18 mouse cellular contexts compared by ENCODE assay signal in the genomic region with DNA sequence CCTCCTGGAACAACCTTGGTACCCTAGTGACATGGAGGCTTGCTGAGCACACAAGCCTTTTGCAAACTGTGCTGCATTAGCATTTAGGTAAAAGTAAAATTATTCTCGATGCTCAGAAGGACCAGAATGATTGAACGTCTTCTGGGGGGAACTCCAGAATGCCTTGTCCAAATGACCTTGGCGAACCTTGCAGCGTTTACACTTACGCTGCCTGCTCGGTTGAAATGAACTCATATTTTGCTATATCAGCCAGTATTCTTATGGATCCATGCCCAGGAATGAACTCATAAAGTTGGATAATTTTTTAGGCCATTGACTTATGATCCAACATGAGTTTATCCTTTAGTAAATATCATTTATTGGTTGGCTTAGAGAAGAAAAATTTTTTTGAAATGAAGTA. TPM values are rescaled to one million over a fixed set of nuclear protein-coding genes. Genes with fewer than 3 reads are reported as not detected.
A peak's percentile ranks its signal among the peaks of the same experiment; 100 is the strongest.
DNase-seq lines count a peak whose midpoint lies in the region; ATAC-seq and TF ChIP-seq lines count a peak whose summit lies in the region.
"Had no signal": no experiment of that assay in that cellular context is flagged by ENCODE, and none has a peak within 500 bp of the region (broad histone marks: within the 10 kb centered on the region; RNA-seq: fewer than 3 reads in every experiment).

No protein-coding gene starts in this region.

- H3K9me3 ChIP-seq in heart, embryonic 10.5 days, result no peaks in the 10 kb centered on the region
- no peaks in the 10 kb centered on the region for H3K9me3 ChIP-seq in lung, embryonic 15.5 days
- no peaks in the 10 kb centered on the region for H3K9me3 ChIP-seq in lung, postnatal 0 days (ENCODE audit: low read length)
- H3K9me3 ChIP-seq: hindbrain, embryonic 10.5 days; liver, embryonic 15.5 days; midbrain, embryonic 13.5 days; neural tube, embryonic 15.5 days had no signal

- H3K9ac ChIP-seq in heart, adult 2 months (ENCODE audit: low read depth, low read length), result no peak overlapping the region
- no peak overlapping the region for H3K9ac ChIP-seq in lung, embryonic 15.5 days
- H3K9ac ChIP-seq in lung, postnatal 0 days (replicated peaks; ENCODE audit: low read depth), result no peak overlapping the region
- H3K9ac ChIP-seq: liver, embryonic 15.5 days; midbrain, embryonic 13.5 days; neural tube, embryonic 15.5 days had no signal

- H3K36me3 ChIP-seq in heart, adult 2 months (ENCODE audit: control insufficient read depth, insufficient read depth, low read length), result no peaks in the 10 kb centered on the region
- no peaks in the 10 kb centered on the region for H3K36me3 ChIP-seq in heart, embryonic 10.5 days
- H3K36me3 ChIP-seq in lung, embryonic 15.5 days, result no peaks in the 10 kb centered on the region
- H3K36me3 ChIP-seq in lung, postnatal 0 days (ENCODE audit: insufficient read depth, low read length), result no peaks in the 10 kb centered on the region
- H3K36me3 ChIP-seq: hindbrain, embryonic 10.5 days; liver, embryonic 15.5 days; midbrain, embryonic 13.5 days; neural tube, embryonic 15.5 days had no signal

- no peak for ATAC-seq in lung, embryonic 15.5 days (ENCODE audit: borderline replicate concordance, extremely low read depth, low FRiP score, low TSS enrichment)
- ATAC-seq in lung, postnatal 0 days, result no peak
- ATAC-seq: forebrain, embryonic 16.5 days; inflammation-experienced regulatory T-cells, adult 6 months; midbrain, embryonic 13.5 days had no signal

- WGBS in heart, adult 2 months, result 82% methylated on average over 6 of the region's 6 CpGs
- 88% methylated on average over 6 of the region's 6 CpGs for WGBS in heart, embryonic 10.5 days
- 53% methylated on average over 6 of the region's 6 CpGs for WGBS in lung, embryonic 15.5 days
- WGBS in lung, postnatal 0 days, result 66% methylated on average over 6 of the region's 6 CpGs

- intact Hi-C loops in heart, adult 2 months (cut with DNase I), result loop anchor here (5.0 kb wide), 1 partner anchor 103 kb away; a partner anchor contains a TSS
- intact Hi-C loops in heart, postnatal 25 days (cut with DNase I), result no loop called here
- intact Hi-C loops in left cerebral cortex, postnatal 4 days (cut with DNase I), result no loop called here

- peak overlapping the region; percentile 72 for H3K27ac ChIP-seq in heart, adult 2 months
- H3K27ac ChIP-seq in heart, embryonic 10.5 days, result no peak overlapping the region
- peak overlapping the region; percentile 50; the same call in 1 of the 2 replicates for H3K27ac ChIP-seq in lung, embryonic 15.5 days
- H3K27ac ChIP-seq in lung, postnatal 0 days (ENCODE audit: low read length), result no peak overlapping the region
- H3K27ac ChIP-seq: hindbrain, embryonic 10.5 days; liver, embryonic 15.5 days; midbrain, embryonic 13.5 days; neural tube, embryonic 15.5 days had no signal

- H3K79me2 ChIP-seq in heart, adult 2 months (replicated peaks; ENCODE audit: control insufficient read depth, insufficient read depth, low read length), result no peaks in the 10 kb centered on the region

- TF ChIP-seq POLR2A in heart, adult 2 months (IDR thresholded peaks at IDR 0.05; ENCODE audit: insufficient read depth, low read depth, low read length), result no peak

- TF ChIP-seq EP300 in heart, adult 2 months (IDR thresholded peaks at IDR 0.05; ENCODE audit: insufficient read depth, low read depth, low read length), result no peak
- TF ChIP-seq EP300 in lung, postnatal 0 days (IDR thresholded peaks at IDR 0.05), result no peak

- H3K4me2 ChIP-seq in lung, embryonic 15.5 days, result no peak overlapping the region
- no peak overlapping the region for H3K4me2 ChIP-seq in lung, postnatal 0 days (replicated peaks; ENCODE audit: low read depth, low read length)
- H3K4me2 ChIP-seq: liver, embryonic 15.5 days; midbrain, embryonic 13.5 days; neural tube, embryonic 15.5 days had no signal

- H3K4me1 ChIP-seq in heart, adult 2 months (ENCODE audit: control insufficient read depth, insufficient read depth, low read length), result peaks cover 7% of the 10 kb centered on the region
- H3K4me1 ChIP-seq in heart, embryonic 10.5 days, result peaks cover 11% of the 10 kb centered on the region
- H3K4me1 ChIP-seq in lung, embryonic 15.5 days, result peaks cover 8% of the 10 kb centered on the region; the same call in 1 of the 2 replicates
- no peaks in the 10 kb centered on the region for H3K4me1 ChIP-seq in lung, postnatal 0 days (ENCODE audit: insufficient read depth, low read depth, low read length)
- H3K4me1 ChIP-seq: hindbrain, embryonic 10.5 days; liver, embryonic 15.5 days; midbrain, embryonic 13.5 days; neural tube, embryonic 15.5 days had no signal

- no peak overlapping the region for H3K4me3 ChIP-seq in heart, adult 2 months
- H3K4me3 ChIP-seq in heart, embryonic 10.5 days, result no peak overlapping the region
- H3K4me3 ChIP-seq in lung, embryonic 15.5 days, result no peak overlapping the region
- H3K4me3 ChIP-seq in lung, postnatal 0 days (ENCODE audit: low read depth, low read length), result no peak overlapping the region
- H3K4me3 ChIP-seq: hindbrain, embryonic 10.5 days; liver, embryonic 15.5 days; midbrain, embryonic 13.5 days; neural tube, embryonic 15.5 days had no signal

- H3K27me3 ChIP-seq in heart, adult 2 months (ENCODE audit: control insufficient read depth, insufficient read depth, low read length), result no peaks in the 10 kb centered on the region
- H3K27me3 ChIP-seq in heart, embryonic 10.5 days (ENCODE audit: insufficient read depth, poor library complexity, severe bottlenecking), result no peaks in the 10 kb centered on the region
- no peaks in the 10 kb centered on the region for H3K27me3 ChIP-seq in lung, embryonic 15.5 days
- H3K27me3 ChIP-seq in lung, postnatal 0 days (replicated peaks; ENCODE audit: insufficient read depth, low read length), result no peaks in the 10 kb centered on the region
- H3K27me3 ChIP-seq: liver, embryonic 15.5 days; midbrain, embryonic 13.5 days; neural tube, embryonic 15.5 days had no signal

- TF ChIP-seq CTCF in heart, adult 2 months (IDR thresholded peaks at IDR 0.05), result no peak
- TF ChIP-seq CTCF in lung, postnatal 0 days (IDR thresholded peaks at IDR 0.05), result no peak

- no peak for DNase-seq in heart, adult 2 months
- no peak for DNase-seq in heart, embryonic 10.5 days (ENCODE audit: low spot score)
- DNase-seq in lung, postnatal 0 days (ENCODE audit: low spot score), result no peak
- DNase-seq in heart, postnatal 25 days (ENCODE audit: low spot score), result peak; percentile 14
- no peak for DNase-seq in left cerebral cortex, postnatal 4 days
- DNase-seq in frontal cortex, postnatal 14 days (ENCODE audit: low spot score in 2 of 2), result no peak
- DNase-seq: B cell, adult 2 months; cerebellum, adult 11-12 months; retina, postnatal 1 day; thymus, postnatal 4 days had no signal

RNA-seq across cellular contexts. Expression of a gene that starts 24.4 kb away (rescaled TPM):
- total RNA-seq in heart, adult 2 months (2021), result 100 to 1,000 TPM; 230 to 250 TPM
- 80.7 and 175 TPM in 2 replicates for polyA plus RNA-seq in heart, adult 2 months (2012; rRNA removed)
- polyA plus RNA-seq in heart, embryonic 10.5 days (2016; fragmentation: Nextera tagmentation; extraction: Ambion mirVana), result 175 and 176 TPM in 2 replicates
- 239 and 248 TPM in 2 replicates for polyA plus RNA-seq in lung, embryonic 15.5 days (2015; fragmentation: Nextera tagmentation; extraction: Ambion mirVana)
- 362 and 383 TPM in 2 replicates for polyA plus RNA-seq in lung, postnatal 0 days (2015; fragmentation: Nextera tagmentation; extraction: Ambion mirVana)
- 100 to 1,000 TPM; 253 to 256 TPM for total RNA-seq in heart, postnatal 25 days (2021)
- 10 to 100 TPM; 72.8 to 77.2 TPM for total RNA-seq in left cerebral cortex, postnatal 4 days (2021)
- total RNA-seq: megakaryocyte progenitor cell, adult 5-6 weeks had no signal
- polyA plus RNA-seq: inflammation-experienced regulatory T-cells, adult 6 months had no signal

Comparison
In these comparisons a context has a peak if more than half of its experiments do, and no peak if none do; other contexts are left out.
1. H3K27ac ChIP-seq: peak in heart, adult 2 months (single experiment) and lung, embryonic 15.5 days (single experiment); none in heart, embryonic 10.5 days (single experiment) and lung, postnatal 0 days (single experiment).